Mouse (Mus musculus) cerebellum, postnatal 25 days (tissue): Measurements from ENCODE around the gene Tbl3.
A peak's percentile ranks its signal among the peaks of the same experiment; 100 is the strongest.

Experiments
- DNase-seq, 2 experiments: peaks; one replicate each; pipeline ENCODE4 v3.0.0; 2021; ENCODE audit warnings: mixed read lengths in 2 of 2

The Tbl3 gene

GRCm38 (mm10) chr17:24650766-24651165 lies 56.7 kb downstream of the Tbl3 start:
- no peak for DNase-seq

GRCm38 (mm10) chr17:24650070-24650616 lies 57.3 kb downstream of the Tbl3 start, which contains the start of gene Slc9a3r2:
Gene Slc9a3r2, minus strand, starts transcription at chr17:24650327.
- DNase-seq, result peak; percentile 87 to 88

DNA sequence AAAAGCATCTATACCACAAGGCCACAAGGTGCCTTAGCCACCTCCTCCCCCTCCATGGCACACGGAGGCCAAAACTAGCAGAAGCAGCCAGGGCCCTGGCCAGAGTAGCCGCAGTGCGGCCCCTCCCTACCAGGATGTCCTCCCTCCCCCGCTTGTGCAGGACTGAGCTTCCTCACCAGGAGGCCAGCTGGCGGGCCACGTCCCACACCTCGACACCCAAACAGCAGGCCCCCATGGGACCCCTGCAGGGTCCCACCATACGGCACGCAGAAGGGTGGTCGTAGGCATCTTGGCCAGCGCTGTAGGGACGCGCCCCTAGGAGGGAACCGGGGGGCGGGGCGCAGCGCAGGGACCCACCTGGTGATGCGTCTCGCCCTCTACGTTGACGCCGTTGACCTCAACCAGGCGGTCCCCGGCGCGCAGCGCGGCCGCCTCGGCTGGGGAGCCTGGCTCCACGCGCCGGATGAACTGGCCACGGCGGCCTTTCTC lies 57.8 kb downstream of the Tbl3 start:
- DNase-seq, result peak; percentile 81 to 82

DNA sequence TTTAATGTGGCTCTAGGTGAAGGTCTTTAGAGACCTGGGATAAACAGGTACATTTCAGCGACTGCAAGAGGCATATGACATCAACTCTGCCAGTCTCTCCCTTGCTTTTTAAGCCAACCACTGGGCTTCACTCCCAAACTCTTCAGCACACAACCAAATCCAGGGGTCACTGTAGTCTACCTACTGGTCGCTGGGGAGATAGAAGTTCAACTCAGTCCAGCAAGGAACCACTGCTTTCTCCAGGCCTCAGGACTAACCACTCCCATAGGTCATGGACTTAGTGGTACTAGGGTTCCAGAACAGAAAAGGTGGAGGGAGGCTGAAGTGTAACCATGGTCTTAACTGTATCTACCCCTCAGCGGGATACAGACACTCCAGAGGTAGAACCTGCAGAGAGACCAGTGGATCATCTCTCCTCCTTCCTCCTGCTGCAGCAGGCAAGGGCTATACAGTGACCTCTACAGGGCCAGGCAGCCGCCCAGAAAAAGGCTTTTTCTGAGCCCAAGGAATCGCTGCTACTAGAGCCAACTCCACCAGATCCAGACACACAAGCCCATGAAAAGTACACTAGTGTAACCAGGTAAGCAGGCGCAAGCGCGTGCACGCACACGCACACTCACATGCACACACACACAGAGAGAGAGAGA lies 58.6 kb downstream of the Tbl3 start:
- peak; percentile 67 to 68 for DNase-seq
